Mouse (Mus musculus) spleen, adult 2 months (tissue): Measurements from ENCODE around the gene Kmt2d. TPM values are rescaled to one million over a fixed set of nuclear protein-coding genes. Genes with fewer than 3 reads are reported as not detected.
A peak's percentile ranks its signal among the peaks of the same experiment; 100 is the strongest.

ENCODE experiments used
- DNase-seq, 2 experiments: peaks; one replicate each; pipeline versions ENCODE4 v3.0.0 to v3.0.0-alpha.2; 2012 to 2021; ENCODE audit warnings: low spot score in 2 of 2, low read depth in 1 of 2
- H3K27ac ChIP-seq: fragments of 200-500 bp; 2 replicates; pipeline ENCODE4 v1.5.1; 2012; ENCODE audit warnings: low read length, inconsistent platforms; ENCODE audit not compliant: insufficient read depth
- H3K27me3 ChIP-seq: fragments of 200-500 bp; 2 replicates; pipeline ENCODE4 v1.6.1; 2012; ENCODE audit warnings: mild to moderate bottlenecking, moderate library complexity, low read length, inconsistent platforms; ENCODE audit not compliant: control insufficient read depth, insufficient read depth
- H3K36me3 ChIP-seq: fragments of 200-500 bp; 2 replicates; pipeline ENCODE4 v1.6.1; 2012; ENCODE audit warnings: mild to moderate bottlenecking, low read length, inconsistent platforms; ENCODE audit not compliant: control insufficient read depth, insufficient read depth
- H3K4me1 ChIP-seq: fragments of 200-500 bp; 2 replicates; pipeline ENCODE4 v1.6.1; 2011; ENCODE audit warnings: inconsistent platforms; ENCODE audit not compliant: control insufficient read depth, insufficient read depth, insufficient read length
- H3K4me3 ChIP-seq: fragments of 200-500 bp; 2 replicates; pipeline ENCODE4 v1.5.1; 2011; ENCODE audit warnings: mild to moderate bottlenecking, inconsistent platforms; ENCODE audit not compliant: insufficient read depth, insufficient read length; ENCODE audit errors: extremely low read depth
- CTCF ChIP-seq: fragments of 200-500 bp; IDR thresholded peaks from 2 replicates; pipeline ENCODE4 v1.5.1; 2011; ENCODE audit warnings: mild to moderate bottlenecking, inconsistent platforms; ENCODE audit not compliant: insufficient read depth, insufficient read length, insufficient replicate concordance; ENCODE audit errors: extremely low read depth
- POLR2A ChIP-seq: fragments of 200-500 bp; IDR thresholded peaks from 2 replicates; pipeline ENCODE4 v1.6.1; 2011; ENCODE audit warnings: low read depth, low read length, inconsistent platforms
- WGBS: fragments of 180-500 bp; shearing (Covaris S2); methylation state at CpG from one replicate; pipeline ENCODE4 v1.1.7; 2018; 5-methylcytosine and 5-hydroxymethylcytosine counted together
- polyA plus RNA-seq: library from polyadenylated mRNA; depleted of rRNA; stranded (reverse); fragments of >200 nt; gene quantifications from 2 replicates; pipeline ENCODE4 v1.2.3, GENCODE M21; 2012

Gene Kmt2d
- polyA plus RNA-seq, 1 experiment: 58.7 TPM

DNA sequence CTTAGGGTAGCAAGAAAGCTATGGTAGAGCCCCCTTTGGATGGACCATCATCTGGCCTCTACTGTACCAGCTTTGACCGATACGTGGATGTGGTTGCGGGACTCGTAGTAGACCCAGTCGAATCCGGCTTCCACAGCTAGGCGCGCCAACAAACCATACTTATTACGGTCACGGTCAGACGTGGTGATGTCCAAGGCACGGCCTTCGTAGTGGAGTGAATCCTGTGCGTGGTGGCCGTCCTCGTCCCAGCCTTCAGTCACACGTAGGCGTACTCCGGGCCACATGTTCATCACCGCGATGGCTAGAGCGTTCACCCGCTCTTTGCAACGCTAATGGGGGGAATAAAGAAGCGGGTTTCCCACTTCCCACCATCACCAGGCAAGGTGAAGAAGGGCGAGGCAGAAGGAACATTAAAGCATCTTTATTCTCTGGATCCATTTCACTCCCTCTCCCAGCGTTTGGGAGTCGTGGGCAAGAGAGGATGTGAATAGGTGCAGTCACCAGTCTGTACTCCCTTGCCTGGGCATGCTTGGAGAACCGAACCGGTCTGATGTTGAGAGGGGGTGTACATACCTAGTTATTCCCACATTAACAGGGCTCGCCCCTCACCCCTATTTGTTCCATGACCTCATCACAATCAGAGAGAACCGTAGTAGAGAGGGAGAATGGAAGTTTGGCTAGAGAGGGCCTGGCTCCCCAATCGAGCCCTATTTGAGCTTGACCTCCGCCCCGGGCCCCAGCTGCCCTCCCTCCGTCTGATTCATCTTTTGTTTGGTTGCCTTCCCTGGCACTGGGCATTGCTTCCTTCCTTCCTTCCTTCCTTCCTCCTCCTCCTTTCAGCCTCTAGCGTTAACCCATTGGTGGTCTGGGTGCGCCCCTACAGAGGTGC, 24.0 kb upstream of the Kmt2d start:
- no peak overlapping the region for H3K4me3 ChIP-seq
- no peaks in the 10 kb centered on the region for H3K36me3 ChIP-seq
- peaks cover 13% of the 10 kb centered on the region for H3K4me1 ChIP-seq
- 10% methylated on average over 38 of the region's 38 CpGs for WGBS
- no peak for DNase-seq
- peaks cover 26% of the 10 kb centered on the region for H3K27me3 ChIP-seq
- no peak overlapping the region for H3K27ac ChIP-seq
- TF ChIP-seq POLR2A: no peak
- no peak for TF ChIP-seq CTCF

DNA sequence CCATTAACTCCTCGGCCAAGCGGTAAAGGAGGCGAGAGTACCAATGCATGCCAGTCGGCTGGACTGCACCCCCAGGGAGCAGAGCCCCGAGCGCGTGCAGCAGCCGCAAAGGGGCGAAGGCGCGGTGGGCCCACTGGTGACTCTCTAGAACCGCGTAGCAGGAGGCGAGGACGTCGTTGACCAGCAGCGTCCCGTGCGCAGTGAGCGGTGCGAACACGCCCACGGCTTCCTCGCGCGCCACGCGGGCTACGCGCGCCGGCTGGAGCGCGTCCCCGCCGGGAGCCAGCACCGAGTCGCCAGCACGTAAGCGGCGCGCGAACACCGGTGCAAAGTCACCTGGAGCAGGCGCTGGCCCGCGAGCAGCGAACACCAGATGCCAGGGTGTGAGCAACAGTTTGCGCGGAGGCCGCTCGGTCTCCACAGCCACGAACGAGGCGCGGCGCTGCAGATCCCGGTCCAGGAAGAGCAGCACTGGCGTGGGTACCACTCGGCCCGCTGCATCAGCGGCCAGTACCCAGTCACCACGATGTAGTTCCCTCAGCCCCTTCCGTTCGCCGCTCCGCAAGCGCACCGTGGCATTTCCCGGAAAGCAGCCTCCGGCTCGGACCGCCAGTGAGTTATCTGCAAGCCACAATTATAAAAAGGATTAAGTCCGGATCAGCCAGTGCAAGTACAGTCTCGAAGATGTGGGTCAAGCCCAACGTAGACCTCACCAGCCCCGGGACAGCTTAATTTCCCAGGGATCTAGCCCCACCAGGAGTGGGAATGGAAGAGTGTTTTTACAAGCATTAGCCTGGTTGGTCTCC, 23.1 kb upstream of the Kmt2d start, which contains the start of gene Rhebl1:
TSS of gene Rhebl1 (minus strand) at position 601 of the 806 bp plus-strand sequence.
- H3K4me3 ChIP-seq: peak within 1 kb of the TSS; percentile 60
- under 1% methylated on average over 77 of the region's 77 CpGs for WGBS
- H3K36me3 ChIP-seq: no peaks in the 10 kb centered on the region
- H3K27ac ChIP-seq: no peak within 1 kb of the TSS
- peaks cover 26% of the 10 kb centered on the region for H3K27me3 ChIP-seq
- no peak for TF ChIP-seq POLR2A
- TF ChIP-seq CTCF: no peak
- H3K4me1 ChIP-seq: peaks cover 13% of the 10 kb centered on the region
- no peak for DNase-seq

DNA sequence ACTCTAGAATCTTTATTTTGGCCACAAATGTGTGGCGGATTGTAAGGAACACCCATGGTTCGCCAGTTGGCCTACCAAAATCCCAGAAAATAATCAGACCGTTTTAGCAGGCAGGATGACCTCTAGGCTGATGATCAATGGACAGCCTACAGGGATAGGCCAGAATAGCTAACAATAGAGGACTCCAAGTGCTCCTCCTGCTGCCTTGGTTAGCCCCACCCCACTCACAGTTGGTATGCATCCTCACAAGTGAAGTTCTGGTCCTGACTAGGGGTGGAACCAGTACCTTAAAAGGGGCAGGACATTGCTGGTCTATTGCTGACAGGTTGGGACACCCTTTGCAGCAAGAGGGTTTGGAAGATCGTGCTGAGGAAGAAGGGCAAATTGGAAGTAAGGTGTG, 22.0 kb upstream of the Kmt2d start:
- DNase-seq: no peak
- Histone ChIP-seq H3K4me3 (no peak overlapping the region), H3K36me3 (no peaks in the 10 kb centered on the region), H3K4me1 (peaks cover 12% of the 10 kb centered on the region), H3K27me3 (peaks cover 22% of the 10 kb centered on the region), H3K27ac (no peak overlapping the region)
- no peak for TF ChIP-seq CTCF
- no peak for TF ChIP-seq POLR2A
- WGBS: 85% methylated on average over 4 of the region's 4 CpGs

DNA sequence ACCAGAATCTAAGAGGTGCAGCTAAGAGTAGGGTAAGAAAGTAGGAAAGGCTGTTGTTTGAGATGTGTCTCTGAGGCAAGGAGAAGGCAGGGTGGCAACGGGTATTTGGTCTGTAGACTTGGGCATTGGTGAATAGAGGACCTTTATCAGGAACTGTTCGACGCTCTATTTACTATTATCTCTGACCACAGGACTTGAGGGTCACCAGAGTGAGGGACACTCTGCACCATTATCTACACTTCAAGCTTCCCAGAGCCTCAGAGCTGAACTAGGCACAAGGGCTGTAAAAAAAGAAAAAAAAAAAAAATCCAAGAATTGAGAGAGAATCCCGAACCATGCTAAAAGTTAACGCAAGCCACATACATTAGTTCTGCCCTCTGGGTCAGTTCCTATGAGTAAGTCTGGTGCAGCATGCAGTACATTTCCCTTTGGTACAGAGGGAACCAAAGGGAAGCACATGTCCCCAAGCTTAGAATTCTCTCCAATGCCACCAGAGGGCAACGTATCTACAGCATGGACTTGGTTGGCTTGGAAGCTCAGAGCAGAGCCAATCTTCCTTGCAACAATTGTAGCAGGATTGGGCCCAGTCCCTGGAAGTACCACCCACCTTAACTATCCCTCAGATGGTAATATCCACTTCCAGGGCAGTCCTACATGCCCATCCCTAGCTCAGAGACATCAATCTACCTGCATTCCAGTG, 21.1 kb upstream of the Kmt2d start:
- Histone ChIP-seq H3K36me3 (no peaks in the 10 kb centered on the region), H3K27ac (no peak overlapping the region), H3K4me3 (no peak overlapping the region), H3K27me3 (peaks cover 17% of the 10 kb centered on the region), H3K4me1 (peaks cover 10% of the 10 kb centered on the region; the same call in 1 of the 2 replicates)
- peak; percentile 46 to 53 for DNase-seq
- WGBS: 26% methylated on average over 6 of the region's 6 CpGs
- no peak for TF ChIP-seq POLR2A
- TF ChIP-seq CTCF: peak; percentile 54; the same call in 1 of the 2 replicates

- DNase-seq: no peak
- Histone ChIP-seq H3K36me3 (no peaks in the 10 kb centered on the region), H3K27ac (no peak overlapping the region), H3K4me1 (peaks cover 10% of the 10 kb centered on the region; the same call in 1 of the 2 replicates), H3K27me3 (peaks cover 16% of the 10 kb centered on the region), H3K4me3 (no peak overlapping the region)
- WGBS: 40% methylated on average over 19 of the region's 19 CpGs
- TF ChIP-seq CTCF (no peak), POLR2A (no peak)
These were observed 20.3 kb upstream of the Kmt2d start for GRCm38 (mm10) chr15:98891198-98891742.

DNA sequence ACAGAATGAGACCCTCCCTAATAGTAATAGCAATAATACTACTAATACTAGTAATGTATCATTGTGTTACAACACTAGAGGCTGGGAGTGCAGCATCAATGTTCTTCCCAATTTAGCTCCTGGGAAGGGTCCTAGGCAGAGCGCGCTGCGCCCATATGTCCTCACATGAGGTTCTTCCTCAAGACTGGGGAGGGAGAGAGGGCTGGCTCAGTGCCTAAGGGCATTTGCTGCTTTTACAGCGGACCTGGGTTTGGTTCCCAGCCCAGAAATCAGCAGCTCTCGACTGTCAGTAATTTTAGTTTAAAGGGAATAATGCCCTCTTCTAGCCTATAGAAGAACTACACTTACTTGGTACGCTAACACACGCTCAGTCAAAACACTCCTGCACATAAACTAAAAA, 16.5 kb upstream of the Kmt2d start:
- WGBS: 84% methylated on average over 7 of the region's 7 CpGs
- Histone ChIP-seq H3K27me3 (no peaks in the 10 kb centered on the region), H3K36me3 (no peaks in the 10 kb centered on the region), H3K27ac (no peak overlapping the region), H3K4me1 (no peaks in the 10 kb centered on the region), H3K4me3 (no peak overlapping the region)
- DNase-seq: no peak
- TF ChIP-seq CTCF: no peak
- no peak for TF ChIP-seq POLR2A
